Mouse (Mus musculus): ENCODE measurements at regions not wholly inside any gene's neighbourhood (a gene's known extent, or its start where the extent isn't known, plus 50 kb on each side); places are given as distances from the start of the nearest gene placed in this dataset.

GRCm38 (mm10) chr13:18063677-18064076, 70.5 kb upstream of the Yae1d1 start:
- no peak for DNase-seq

GRCm38 (mm10) chr13:18060265-18060664, 67.1 kb upstream of the Yae1d1 start:
- no peak for DNase-seq

GRCm38 (mm10) chr13:18057231-18057912, 64.2 kb upstream of the Yae1d1 start:
- DNase-seq, result peak; percentile 66

- DNase-seq, result no peak
These were observed 63.7 kb upstream of the Yae1d1 start for GRCm38 (mm10) chr13:18056816-18057215.

GRCm38 (mm10) chr13:18043154-18043553, 50.0 kb upstream of the Yae1d1 start:
- DNase-seq, result no peak

All from kidney, adult 9 months (tissue).